Mouse (Mus musculus) bone marrow macrophage, adult 2 months (primary cell): ENCODE data around the gene Sf3b6.
"Not testable (repeated sequence)": the region's sequence is repeated elsewhere in the genome, so short reads cannot be mapped to it uniquely, and the experiment has no call there.

Source experiments
- CTCF ChIP-seq: IDR thresholded peaks from 2 replicates; pipeline ENCODE4 v1.5.1; 2012; ENCODE audit warnings: low read depth, mild to moderate bottlenecking, low read length, moderate library complexity
- POLR2A ChIP-seq: IDR thresholded peaks from 2 replicates; pipeline ENCODE4 v1.6.1; 2012; ENCODE audit warnings: mild to moderate bottlenecking, low read depth, low read length, borderline replicate concordance

DNA sequence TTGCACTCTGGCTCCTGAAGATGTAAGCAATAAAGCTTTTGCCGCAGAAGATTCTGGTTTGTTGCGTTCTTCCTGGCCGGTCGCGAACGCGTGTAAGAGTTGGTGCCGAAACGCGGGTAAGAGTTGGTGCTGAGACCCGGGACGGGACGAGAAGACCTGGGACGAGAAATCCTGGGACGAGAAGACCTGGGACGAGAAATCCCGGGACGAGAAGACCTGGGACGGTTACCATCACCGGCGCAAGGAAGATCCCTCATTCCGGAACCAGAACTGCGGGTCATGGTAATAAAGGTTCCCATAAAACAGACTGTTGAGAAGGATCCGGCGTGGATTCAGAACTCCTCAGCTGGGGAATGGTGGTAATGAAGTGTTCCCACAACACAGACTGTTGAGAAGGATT lies 29.2 kb upstream of the Sf3b6 start:
- TF ChIP-seq CTCF, POLR2A: not testable (repeated sequence)
